Comparison of ENCODE assay signal across 8 mouse cellular contexts in the genomic region with DNA sequence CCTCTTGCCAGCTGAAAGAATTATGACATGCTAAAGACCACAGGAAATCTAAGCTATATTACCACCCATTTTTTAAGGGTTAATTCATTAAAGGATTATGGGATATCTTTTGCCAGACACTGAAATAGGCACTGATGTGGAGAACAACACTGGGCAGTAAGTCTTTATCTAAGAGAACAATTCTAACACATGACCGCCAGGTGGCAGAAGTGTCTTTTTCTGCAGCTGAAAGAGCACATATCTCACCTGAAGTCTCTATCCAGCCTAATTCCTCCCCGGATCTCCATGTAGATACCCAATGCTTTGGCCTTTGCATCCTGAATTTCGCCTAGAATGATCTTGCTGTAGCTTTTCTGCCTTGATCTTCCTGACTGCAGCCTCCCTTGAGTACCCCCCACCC. TPM values are rescaled to one million over a fixed set of nuclear protein-coding genes. Genes with fewer than 3 reads are reported as not detected.
DNase-seq lines count a peak whose midpoint lies in the region; ATAC-seq lines count a peak whose summit lies in the region.

No protein-coding gene starts in this region.

- no peaks in the 10 kb centered on the region for H3K27me3 ChIP-seq in kidney, embryonic 15.5 days
- H3K27me3 ChIP-seq in forebrain, embryonic 16.5 days (replicated peaks; ENCODE audit: control insufficient read depth, insufficient read depth, low read length) = no peaks in the 10 kb centered on the region

- H3K9me3 ChIP-seq in kidney, embryonic 15.5 days (replicated peaks) = no peaks in the 10 kb centered on the region
- peaks cover 9% of the 10 kb centered on the region for H3K9me3 ChIP-seq in forebrain, embryonic 16.5 days (ENCODE audit: control insufficient read depth, low read length)

- no peak overlapping the region for H3K4me2 ChIP-seq in kidney, embryonic 15.5 days
- H3K4me2 ChIP-seq in forebrain, embryonic 16.5 days (ENCODE audit: low read length) = no peak overlapping the region

- H3K4me3 ChIP-seq in kidney, embryonic 15.5 days (replicated peaks) = no peak overlapping the region
- H3K4me3 ChIP-seq in forebrain, embryonic 16.5 days (replicated peaks; ENCODE audit: low read length) = no peak overlapping the region

- H3K27ac ChIP-seq in kidney, embryonic 15.5 days = no peak overlapping the region
- no peak overlapping the region for H3K27ac ChIP-seq in forebrain, embryonic 16.5 days (ENCODE audit: low read length)

- no peak for ATAC-seq in kidney, embryonic 15.5 days (replicated peaks; ENCODE audit: low FRiP score)
- ATAC-seq in common myeloid progenitor, adult 5-6 weeks (replicated peaks; ENCODE audit: low read depth, poor library complexity, severe bottlenecking) = peak; percentile 65
- no peak for ATAC-seq in forebrain, embryonic 16.5 days

- DNase-seq in kidney, adult 9 months = peak; percentile 49
- peak; percentile 71 for DNase-seq in CD4-positive, CD25-positive, alpha-beta regulatory T cell, adult 2 months (ENCODE audit: low read depth, low spot score)
- DNase-seq in NIH3T3 (ENCODE audit: low read depth) = peak; percentile 86
- DNase-seq in kidney, postnatal 36 days = peak; percentile 39 to 84
- peak; percentile 60 for DNase-seq in naive thymus-derived CD4-positive, alpha-beta T cell, adult 2 months (ENCODE audit: low read depth)

- H3K36me3 ChIP-seq in kidney, embryonic 15.5 days = no peaks in the 10 kb centered on the region
- H3K36me3 ChIP-seq in forebrain, embryonic 16.5 days (ENCODE audit: control insufficient read depth, insufficient read depth) = no peaks in the 10 kb centered on the region

- H3K9ac ChIP-seq in kidney, embryonic 15.5 days = no peak overlapping the region
- no peak overlapping the region for H3K9ac ChIP-seq in forebrain, embryonic 16.5 days (replicated peaks; ENCODE audit: low read depth, low read length)

- 26% methylated on average over 3 of the region's 3 CpGs for WGBS in kidney, embryonic 15.5 days
- 32% methylated on average over 3 of the region's 3 CpGs for WGBS in forebrain, embryonic 16.5 days

- H3K4me1 ChIP-seq in kidney, embryonic 15.5 days = no peaks in the 10 kb centered on the region
- no peaks in the 10 kb centered on the region for H3K4me1 ChIP-seq in forebrain, embryonic 16.5 days (replicated peaks; ENCODE audit: control insufficient read depth, insufficient read depth, low read length)

RNA-seq across cellular contexts. Expression of a gene that starts 41.5 kb away (rescaled TPM):
- 18.5 and 19.6 TPM in 2 replicates for polyA plus RNA-seq in kidney, embryonic 15.5 days (2015; fragmentation: Nextera tagmentation; extraction: Ambion mirVana)
- total RNA-seq in common myeloid progenitor, adult 5-6 weeks (2017) = not detected in 2 replicates
- polyA plus RNA-seq in forebrain, embryonic 16.5 days (2015; fragmentation: Nextera tagmentation; extraction: Ambion mirVana) = 8.3 and 10.7 TPM in 2 replicates
